Mouse (Mus musculus) G1E-ER4 (cell line): ENCODE results near the gene Mrc1. TPM values are rescaled to one million over a fixed set of nuclear protein-coding genes. Genes with fewer than 3 reads are reported as not detected.

ENCODE experiments used
- GATA1 ChIP-seq: IDR thresholded peaks from one replicate; pipeline ENCODE4 v1.8.0; 2012; ENCODE audit warnings: low read length, inconsistent platforms
- polyA plus RNA-seq: library from polyadenylated mRNA; stranded (reverse); fragments of >175 nt; gene quantifications from 2 replicates; pipeline ENCODE4 v1.2.3, GENCODE M21; 2012

The Mrc1 gene
- polyA plus RNA-seq, 1 experiment, result not detected

- no peak for TF ChIP-seq GATA1
These were observed 8.5 kb downstream of the Mrc1 start for GRCm38 (mm10) chr2:14237723-14238122.

GRCm38 (mm10) chr2:14239151-14239550, 10.0 kb downstream of the Mrc1 start:
- TF ChIP-seq GATA1, result no peak

- no peak for TF ChIP-seq GATA1
These were observed 15.0 kb downstream of the Mrc1 start for GRCm38 (mm10) chr2:14244157-14244556.

GRCm38 (mm10) chr2:14244668-14245067, 15.5 kb downstream of the Mrc1 start:
- TF ChIP-seq GATA1, result no peak

GRCm38 (mm10) chr2:14249839-14250564, 20.8 kb downstream of the Mrc1 start:
- TF ChIP-seq GATA1, result no peak

GRCm38 (mm10) chr2:14251938-14252337, 22.7 kb downstream of the Mrc1 start:
- no peak for TF ChIP-seq GATA1

GRCm38 (mm10) chr2:14258345-14258850, 29.2 kb downstream of the Mrc1 start:
- TF ChIP-seq GATA1, result no peak

GRCm38 (mm10) chr2:14262090-14262489, 32.9 kb downstream of the Mrc1 start:
- no peak for TF ChIP-seq GATA1

- no peak for TF ChIP-seq GATA1
These were observed 40.0 kb downstream of the Mrc1 start for GRCm38 (mm10) chr2:14269160-14269559.

GRCm38 (mm10) chr2:14272088-14272487, 42.9 kb downstream of the Mrc1 start:
- TF ChIP-seq GATA1, result no peak

- no peak for TF ChIP-seq GATA1
These were observed 46.6 kb downstream of the Mrc1 start for GRCm38 (mm10) chr2:14275796-14276195.

GRCm38 (mm10) chr2:14279256-14279655, 50.1 kb downstream of the Mrc1 start:
- TF ChIP-seq GATA1, result no peak

- no peak for TF ChIP-seq GATA1
These were observed 50.6 kb downstream of the Mrc1 start for GRCm38 (mm10) chr2:14279795-14280194.

GRCm38 (mm10) chr2:14295334-14295733, 66.1 kb downstream of the Mrc1 start:
- TF ChIP-seq GATA1, result no peak

- TF ChIP-seq GATA1, result no peak
These were observed 83.6 kb downstream of the Mrc1 start for GRCm38 (mm10) chr2:14312505-14313380.

- no peak for TF ChIP-seq GATA1
These were observed 85.9 kb downstream of the Mrc1 start for GRCm38 (mm10) chr2:14315113-14315512.
